Mouse (Mus musculus): Measurements from ENCODE around the gene Iqck.

DNA sequence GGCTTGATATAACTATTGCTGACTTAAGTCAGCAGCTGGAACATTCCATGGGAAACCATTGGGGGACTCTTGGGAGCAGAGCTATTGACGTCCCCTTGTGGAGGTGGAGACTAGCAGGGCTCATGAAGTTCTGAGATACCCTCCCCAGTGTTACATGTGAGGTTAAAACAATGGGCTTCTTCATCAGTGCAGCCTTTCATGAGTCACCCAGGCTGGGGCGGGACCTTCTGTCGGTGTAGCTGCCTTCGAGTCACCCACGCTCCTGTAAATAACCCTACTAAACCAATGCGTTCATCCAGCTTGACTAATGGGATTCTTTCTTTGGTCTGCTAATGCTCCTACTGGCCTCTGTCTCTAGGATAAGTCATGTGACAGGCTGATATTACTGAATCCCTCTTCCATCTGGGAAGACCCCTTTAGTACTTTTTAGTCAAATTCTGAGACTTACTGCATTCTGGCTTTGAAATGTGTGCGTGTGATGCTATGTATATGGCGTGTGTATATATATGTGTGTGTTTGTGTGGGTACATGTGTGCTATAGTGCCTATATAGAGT lies 53.5 kb downstream of the Iqck start:
- TF ChIP-seq CTCF (IDR thresholded peaks at IDR 0.05; ENCODE audit: low read depth) (no peak), EP300 (optimal IDR thresholded peaks at IDR 0.05) (no peak)

Measured in stomach, postnatal 0 days (tissue).